Mouse (Mus musculus): Measurements from ENCODE around the gene Tas2r144. TPM values are rescaled to one million over a fixed set of nuclear protein-coding genes. Genes with fewer than 3 reads are reported as not detected.
A peak's percentile ranks its signal among the peaks of the same experiment; 100 is the strongest.

Tas2r144 gene
- polyA plus RNA-seq (2016; fragmentation: Nextera tagmentation; extraction: Ambion mirVana): not detected in 2 replicates

- ATAC-seq (ENCODE audit: low FRiP score, low read depth): no peak
- no peak within 1 kb of the TSS for H3K27ac ChIP-seq
- H3K9me3 ChIP-seq: no peaks in the 10 kb centered on the region
- no peak within 1 kb of the TSS for H3K4me2 ChIP-seq (replicated peaks)
- WGBS: 90% methylated on average over 2 of the region's 2 CpGs
- H3K36me3 ChIP-seq: no peaks in the 10 kb centered on the region
- H3K4me3 ChIP-seq: no peak within 1 kb of the TSS
- H3K27me3 ChIP-seq (replicated peaks): no peaks in the 10 kb centered on the region
- no peaks in the 10 kb centered on the region for H3K4me1 ChIP-seq
- H3K9ac ChIP-seq: no peak within 1 kb of the TSS
Observed at GRCm38 (mm10) chr6:42215028-42215427, at the start of gene Tas2r144. Tas2r144 (plus strand) TSS chr6:42215328.

DNA sequence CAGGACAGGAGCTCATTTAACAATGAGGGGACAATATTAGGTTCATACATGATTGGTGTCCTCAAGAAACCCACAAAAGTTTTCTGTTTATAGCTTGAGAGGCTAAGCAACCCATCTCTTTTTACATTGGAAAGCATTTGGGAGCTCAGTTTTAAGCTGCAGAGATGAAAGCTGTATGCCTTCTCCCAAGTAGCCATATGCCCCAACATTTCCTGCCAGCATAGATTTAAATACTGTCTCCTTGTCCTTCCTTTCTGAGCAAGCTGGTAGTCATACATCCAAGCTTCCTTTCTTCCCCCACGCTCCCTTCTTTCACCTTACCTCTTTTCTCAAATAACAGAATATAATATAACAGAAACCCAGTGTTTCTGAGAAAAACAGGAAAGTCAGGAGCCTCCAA lies 32.7 kb upstream of the Tas2r144 start:
- no peak overlapping the region for H3K27ac ChIP-seq
- H3K36me3 ChIP-seq: no peaks in the 10 kb centered on the region
- ATAC-seq (ENCODE audit: low FRiP score, low read depth): no peak
- no peak overlapping the region for H3K9ac ChIP-seq
- 63% methylated on average over 1 of the region's 1 CpGs for WGBS
- no peaks in the 10 kb centered on the region for H3K27me3 ChIP-seq (replicated peaks)
- no peaks in the 10 kb centered on the region for H3K4me1 ChIP-seq
- H3K4me2 ChIP-seq (replicated peaks): no peak overlapping the region
- H3K9me3 ChIP-seq: no peaks in the 10 kb centered on the region
- no peak overlapping the region for H3K4me3 ChIP-seq

- no peak overlapping the region for H3K9ac ChIP-seq
- ATAC-seq (ENCODE audit: low FRiP score, low read depth): no peak
- no peaks in the 10 kb centered on the region for H3K27me3 ChIP-seq (replicated peaks)
- no peak overlapping the region for H3K4me3 ChIP-seq
- no peaks in the 10 kb centered on the region for H3K36me3 ChIP-seq
- no peak overlapping the region for H3K27ac ChIP-seq
- H3K9me3 ChIP-seq: no peaks in the 10 kb centered on the region
- WGBS: 50% methylated on average over 3 of the region's 3 CpGs
- no peaks in the 10 kb centered on the region for H3K4me1 ChIP-seq
- H3K4me2 ChIP-seq (replicated peaks): no peak overlapping the region
Observed at GRCm38 (mm10) chr6:42186230-42186629, 28.9 kb upstream of the Tas2r144 start.

GRCm38 (mm10) chr6:42197710-42198109 lies 17.4 kb upstream of the Tas2r144 start:
- H3K27me3 ChIP-seq (replicated peaks): no peaks in the 10 kb centered on the region
- no peak for ATAC-seq (ENCODE audit: low FRiP score, low read depth)
- WGBS: 53% methylated on average over 3 of the region's 3 CpGs

DNA sequence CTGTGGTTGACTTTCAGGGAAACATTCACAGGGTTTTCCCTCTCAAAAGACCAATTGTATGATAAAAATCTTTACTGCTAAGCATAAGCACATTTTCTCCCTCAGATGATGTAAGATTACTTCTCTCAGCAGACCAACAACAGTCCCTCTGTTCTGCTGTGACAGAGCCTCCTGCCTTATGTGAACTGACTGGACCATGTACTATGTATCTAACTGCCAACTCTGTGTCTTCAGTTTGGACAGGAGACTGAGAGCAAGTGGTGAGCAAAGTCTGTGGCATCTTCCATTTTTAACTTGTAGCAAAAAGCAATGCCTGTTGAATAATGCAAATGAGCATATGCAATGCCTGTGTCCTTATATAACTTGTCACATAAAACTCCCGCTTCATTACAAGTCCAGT lies 15.6 kb upstream of the Tas2r144 start:
- Histone ChIP-seq H3K36me3 (no peaks in the 10 kb centered on the region), H3K9me3 (no peaks in the 10 kb centered on the region), H3K4me1 (no peaks in the 10 kb centered on the region), H3K9ac (no peak overlapping the region), H3K4me3 (no peak overlapping the region), H3K27me3 (replicated peaks) (no peaks in the 10 kb centered on the region), H3K27ac (no peak overlapping the region), H3K4me2 (replicated peaks) (no peak overlapping the region)
- ATAC-seq (ENCODE audit: low FRiP score, low read depth): no peak
- 94% methylated on average over 1 of the region's 1 CpGs for WGBS

More at GRCm38 (mm10) chr6:42197710-42198109, 17.4 kb upstream of the Tas2r144 start:
- no peak overlapping the region for H3K9ac ChIP-seq
- H3K4me2 ChIP-seq (replicated peaks): no peak overlapping the region
- H3K4me3 ChIP-seq: no peak overlapping the region
- H3K27ac ChIP-seq: no peak overlapping the region
- no peaks in the 10 kb centered on the region for H3K36me3 ChIP-seq
- H3K4me1 ChIP-seq: no peaks in the 10 kb centered on the region
- H3K9me3 ChIP-seq: no peaks in the 10 kb centered on the region

- H3K4me2 ChIP-seq (replicated peaks): no peak overlapping the region
- H3K9me3 ChIP-seq: no peaks in the 10 kb centered on the region
- H3K4me3 ChIP-seq: no peak overlapping the region
- H3K27ac ChIP-seq: no peak overlapping the region
- no peaks in the 10 kb centered on the region for H3K27me3 ChIP-seq (replicated peaks)
- WGBS: 64% methylated on average over 3 of the region's 3 CpGs
- no peaks in the 10 kb centered on the region for H3K36me3 ChIP-seq
- no peak overlapping the region for H3K9ac ChIP-seq
- H3K4me1 ChIP-seq: no peaks in the 10 kb centered on the region
- ATAC-seq (ENCODE audit: low FRiP score, low read depth): no peak
Observed at GRCm38 (mm10) chr6:42222286-42222685, 7.2 kb downstream of the Tas2r144 start.

DNA sequence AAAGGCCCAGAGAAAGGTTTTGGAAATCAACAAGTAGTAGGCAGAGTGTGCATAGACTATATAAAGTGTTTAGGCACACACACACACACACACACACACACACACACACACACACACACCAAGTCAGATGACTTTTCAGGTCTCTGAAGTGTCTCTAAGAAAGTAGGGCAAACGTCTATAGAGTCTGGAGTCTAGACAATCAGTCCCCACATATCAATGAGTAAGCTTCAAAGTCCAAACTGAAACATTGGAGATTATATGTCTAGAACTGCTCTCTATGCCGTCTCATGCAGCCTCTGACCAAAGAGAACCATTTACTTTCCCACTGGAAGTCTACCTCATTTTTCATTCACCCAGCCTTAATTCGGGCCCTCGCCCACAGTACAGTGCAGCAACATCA lies 9.9 kb downstream of the Tas2r144 start:
- Histone ChIP-seq H3K36me3 (no peaks in the 10 kb centered on the region), H3K9me3 (no peaks in the 10 kb centered on the region), H3K4me2 (replicated peaks) (no peak overlapping the region), H3K27me3 (replicated peaks) (no peaks in the 10 kb centered on the region), H3K4me1 (no peaks in the 10 kb centered on the region), H3K4me3 (no peak overlapping the region), H3K9ac (no peak overlapping the region), H3K27ac (no peak overlapping the region)
- 79% methylated on average over 4 of the region's 4 CpGs for WGBS
- no peak for ATAC-seq (ENCODE audit: low FRiP score, low read depth)

- Histone ChIP-seq H3K9ac (no peak overlapping the region), H3K27me3 (replicated peaks) (no peaks in the 10 kb centered on the region), H3K4me3 (no peak overlapping the region), H3K4me1 (no peaks in the 10 kb centered on the region), H3K4me2 (replicated peaks) (no peak overlapping the region), H3K27ac (no peak overlapping the region), H3K36me3 (no peaks in the 10 kb centered on the region), H3K9me3 (no peaks in the 10 kb centered on the region)
- 34% methylated on average over 17 of the region's 17 CpGs for WGBS
- peak; percentile 50; the same call in 1 of the 2 replicates for ATAC-seq (ENCODE audit: low FRiP score, low read depth)
Observed at GRCm38 (mm10) chr6:42227240-42228101, 12.3 kb downstream of the Tas2r144 start.

DNA sequence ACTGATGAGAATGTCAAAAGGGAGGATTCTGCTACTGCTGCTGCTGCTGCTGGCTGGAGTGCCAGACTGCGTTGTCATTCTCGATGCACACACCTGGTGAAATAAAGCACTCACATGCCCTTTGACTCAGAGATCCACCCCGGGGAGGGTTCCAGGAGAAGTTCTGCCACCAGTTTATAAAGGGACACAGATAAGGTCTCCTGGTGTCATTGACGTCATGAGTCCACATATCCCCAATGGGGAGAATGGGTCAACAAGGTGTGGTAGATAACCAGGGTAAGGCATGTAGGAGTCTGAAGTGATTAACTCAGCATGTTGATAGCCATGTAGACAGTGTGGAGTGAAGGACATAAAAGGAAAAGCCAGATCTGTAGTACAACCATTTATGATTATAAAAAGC lies 14.5 kb downstream of the Tas2r144 start:
- Histone ChIP-seq H3K36me3 (no peaks in the 10 kb centered on the region), H3K4me1 (no peaks in the 10 kb centered on the region), H3K27ac (no peak overlapping the region), H3K9ac (no peak overlapping the region), H3K9me3 (no peaks in the 10 kb centered on the region), H3K4me3 (no peak overlapping the region), H3K4me2 (replicated peaks) (no peak overlapping the region), H3K27me3 (replicated peaks) (no peaks in the 10 kb centered on the region)
- WGBS: 82% methylated on average over 4 of the region's 4 CpGs
- no peak for ATAC-seq (ENCODE audit: low FRiP score, low read depth)

GRCm38 (mm10) chr6:42231191-42231590 lies 16.1 kb downstream of the Tas2r144 start:
- ATAC-seq (ENCODE audit: low FRiP score, low read depth): no peak
- H3K4me2 ChIP-seq (replicated peaks): no peak overlapping the region
- H3K27me3 ChIP-seq (replicated peaks): no peaks in the 10 kb centered on the region
- H3K4me3 ChIP-seq: no peak overlapping the region
- H3K27ac ChIP-seq: no peak overlapping the region
- WGBS: 92% methylated on average over 3 of the region's 3 CpGs
- no peak overlapping the region for H3K9ac ChIP-seq
- no peaks in the 10 kb centered on the region for H3K9me3 ChIP-seq
- no peaks in the 10 kb centered on the region for H3K4me1 ChIP-seq
- no peaks in the 10 kb centered on the region for H3K36me3 ChIP-seq

DNA sequence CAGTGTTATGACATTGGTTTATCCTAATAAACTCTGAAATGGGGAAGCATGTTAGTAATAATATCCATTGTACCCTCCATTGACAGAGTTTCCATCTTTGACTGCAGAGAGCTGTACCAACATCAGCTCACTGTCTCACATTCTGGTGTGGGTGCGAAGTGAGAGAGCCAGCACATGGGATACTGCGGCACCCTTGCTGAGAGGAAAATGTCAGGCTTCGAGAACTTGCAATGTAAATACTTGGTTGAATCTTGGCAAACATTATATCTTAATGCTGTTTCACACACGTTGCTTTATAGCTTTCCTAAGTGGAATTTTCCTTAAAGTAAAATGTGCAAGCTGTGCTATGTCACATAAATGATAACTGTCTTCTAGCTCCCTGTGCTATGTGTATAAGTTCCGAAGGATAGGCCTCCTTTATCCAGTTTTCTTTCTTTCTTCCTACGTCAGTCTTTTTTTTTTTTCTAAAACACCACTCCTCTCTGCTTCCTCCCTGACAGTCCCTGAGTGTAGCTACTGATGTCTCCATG lies 22.2 kb downstream of the Tas2r144 start:
- no peak overlapping the region for H3K4me2 ChIP-seq (replicated peaks)
- H3K4me1 ChIP-seq: no peaks in the 10 kb centered on the region
- no peak overlapping the region for H3K27ac ChIP-seq
- ATAC-seq (ENCODE audit: low FRiP score, low read depth): no peak
- H3K27me3 ChIP-seq (replicated peaks): no peaks in the 10 kb centered on the region
- no peak overlapping the region for H3K4me3 ChIP-seq
- no peak overlapping the region for H3K9ac ChIP-seq
- 81% methylated on average over 6 of the region's 6 CpGs for WGBS
- H3K9me3 ChIP-seq: no peaks in the 10 kb centered on the region
- H3K36me3 ChIP-seq: no peaks in the 10 kb centered on the region

- Histone ChIP-seq H3K4me3 (no peak overlapping the region), H3K9ac (no peak overlapping the region), H3K4me1 (peaks cover 6% of the 10 kb centered on the region), H3K27ac (no peak overlapping the region), H3K27me3 (replicated peaks) (no peaks in the 10 kb centered on the region), H3K36me3 (no peaks in the 10 kb centered on the region), H3K4me2 (replicated peaks) (no peak overlapping the region), H3K9me3 (no peaks in the 10 kb centered on the region)
- ATAC-seq (ENCODE audit: low FRiP score, low read depth): no peak
- WGBS: 74% methylated on average over 6 of the region's 6 CpGs
Observed at GRCm38 (mm10) chr6:42241311-42242045, 26.4 kb downstream of the Tas2r144 start.

All from neural tube, embryonic 12.5 days (tissue).